In genomic region chr12:102633083-102633501, GRCm38 (mm10) we compare ENCODE assay signal across 9 mouse cellular contexts.
A peak's percentile ranks its signal among the peaks of the same experiment; 100 is the strongest.
DNase-seq lines count a peak whose midpoint lies in the region; TF ChIP-seq lines count a peak whose summit lies in the region.
"Had no signal": no experiment of that assay in that cellular context is flagged by ENCODE, and none has a peak within 500 bp of the region (broad histone marks: within the 10 kb centered on the region; RNA-seq: fewer than 3 reads in every experiment).

No protein-coding gene starts in this region.

- TF ChIP-seq CTCF in gastrocnemius, adult 2 months (IDR thresholded peaks at IDR 0.05): no peak

- peak; percentile 59 for DNase-seq in gastrocnemius, adult 2 months
- no peak for DNase-seq in gastrocnemius, postnatal 36 days
- peak; percentile 24 for DNase-seq in ovary, postnatal 36 days (ENCODE audit: low spot score)
- no peak for DNase-seq in ovary, postnatal 14 days (ENCODE audit: low spot score)
- peak; percentile 66 to 79 for DNase-seq in cerebellum, postnatal 25 days
- peak; percentile 56 for DNase-seq in lung, postnatal 10 days
- DNase-seq in heart, adult 18-20 months: no peak
- no peak for DNase-seq in frontal cortex, postnatal 14 days (ENCODE audit: low spot score in 2 of 2)

- peak overlapping the region; percentile 40; the same call in 1 of the 2 replicates for H3K27ac ChIP-seq in gastrocnemius, adult 2 months

- intact Hi-C loops in gastrocnemius, adult 2 months (cut with DNase I): loop anchor here (5.0 kb wide), 1 partner anchor 34 kb away; no protein-coding TSS in a partner anchor
- intact Hi-C loops in gastrocnemius, postnatal 36 days (cut with DNase I): no loop called here

- no peak overlapping the region for H3K4me3 ChIP-seq in gastrocnemius, adult 2 months
- H3K4me3 ChIP-seq: myocyte had no signal

Comparison
In these comparisons a context has a peak if more than half of its experiments do, and no peak if none do; other contexts are left out.
1. DNase-seq: peak in gastrocnemius, adult 2 months (single experiment), ovary, postnatal 36 days (single experiment), cerebellum, postnatal 25 days (2 of 2) and lung, postnatal 10 days (single experiment); none in gastrocnemius, postnatal 36 days (0 of 2), ovary, postnatal 14 days (single experiment), heart, adult 18-20 months (0 of 2) and frontal cortex, postnatal 14 days (0 of 2).